Mouse (Mus musculus) kidney, embryonic 15.5 days (tissue): ENCODE measurements at regions not wholly inside any gene's neighbourhood (a gene's known extent, or its start where the extent isn't known, plus 50 kb on each side); places are given as distances from the start of the nearest gene placed in this dataset.
A peak's percentile ranks its signal among the peaks of the same experiment; 100 is the strongest.

Source experiments
- ATAC-seq: fragments of 200-750 bp; cut with Nextera tagmentation; replicated peaks from 2 replicates; pipeline ENCODE4 v1.8.0; 2017; ENCODE audit warnings: moderate TSS enrichment; ENCODE audit not compliant: low FRiP score
- H3K27ac ChIP-seq: fragments of 300-500 bp; sonication (generic); 2 replicates; pipeline ENCODE4 v1.5.1; 2015; ENCODE audit warnings: mild to moderate bottlenecking, inconsistent platforms
- H3K27me3 ChIP-seq: fragments of 300-500 bp; sonication (generic); 2 replicates; pipeline ENCODE4 v1.6.1; 2015; ENCODE audit warnings: inconsistent platforms
- H3K36me3 ChIP-seq: fragments of 300-500 bp; sonication (generic); 2 replicates; pipeline ENCODE4 v1.6.1; 2015; ENCODE audit warnings: inconsistent platforms
- H3K4me1 ChIP-seq: fragments of 300-500 bp; sonication (generic); 2 replicates; pipeline ENCODE4 v1.6.1; 2015; ENCODE audit warnings: inconsistent platforms
- H3K4me2 ChIP-seq: fragments of 300-500 bp; sonication (generic); 2 replicates; pipeline ENCODE4 v1.6.1; 2015; ENCODE audit warnings: moderate library complexity, mild to moderate bottlenecking, inconsistent platforms
- H3K4me3 ChIP-seq: fragments of 300-500 bp; sonication (generic); replicated peaks from 2 replicates; pipeline ENCODE4 v1.5.1; 2015; ENCODE audit warnings: mild to moderate bottlenecking, inconsistent platforms
- H3K9ac ChIP-seq: fragments of 300-500 bp; sonication (generic); 2 replicates; pipeline ENCODE4 v1.6.1; 2015; ENCODE audit warnings: mild to moderate bottlenecking, inconsistent platforms
- H3K9me3 ChIP-seq: fragments of 300-500 bp; sonication (generic); replicated peaks from 2 replicates; pipeline ENCODE4 v1.6.1; 2016; ENCODE audit warnings: inconsistent platforms
- WGBS: fragments of 180-500 bp; shearing (Covaris S2); methylation state at CpG from one replicate; pipeline ENCODE4 v1.1.7; 2015; ENCODE audit warnings: mixed read lengths; 5-methylcytosine and 5-hydroxymethylcytosine counted together

DNA sequence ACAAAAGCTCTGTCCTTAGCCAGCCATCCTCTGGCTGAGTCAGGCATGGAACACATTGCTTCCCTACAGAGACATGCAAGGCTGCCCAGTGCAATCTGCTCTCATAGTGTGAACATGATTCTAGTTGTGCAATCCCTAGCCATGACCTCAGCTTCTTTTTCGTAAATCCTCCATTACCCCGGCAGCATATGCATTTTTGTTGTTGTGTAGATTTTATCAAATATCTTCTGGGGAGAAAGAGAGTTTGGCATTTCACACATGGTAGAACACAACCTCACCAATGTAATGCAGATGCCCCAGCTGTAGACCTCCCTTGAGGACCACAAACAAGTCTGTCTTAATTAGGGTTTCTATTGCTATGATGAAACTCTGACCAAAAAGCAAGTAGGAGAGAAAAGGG is 168.6 kb downstream of the Rpl10-ps3 start:
- Histone ChIP-seq H3K36me3 (no peaks in the 10 kb centered on the region), H3K27me3 (no peaks in the 10 kb centered on the region), H3K9me3 (no peaks in the 10 kb centered on the region), H3K9ac (no peak overlapping the region), H3K4me3 (no peak overlapping the region), H3K27ac (no peak overlapping the region), H3K4me2 (no peak overlapping the region), H3K4me1 (peaks cover 8% of the 10 kb centered on the region)
- ATAC-seq: no peak
- 85% methylated on average over 2 of the region's 2 CpGs for WGBS

GRCm38 (mm10) chr9:50171826-50172464 is 172.8 kb downstream of the Rpl10-ps3 start:
- Histone ChIP-seq H3K27me3 (no peaks in the 10 kb centered on the region), H3K4me2 (peak overlapping the region; percentile 48), H3K9me3 (no peaks in the 10 kb centered on the region), H3K4me3 (0 out of 2 replicates have a peak overlapping the region, but pooled peaks have one; percentile 12), H3K9ac (no peak overlapping the region), H3K36me3 (no peaks in the 10 kb centered on the region), H3K27ac (peak overlapping the region; percentile 41), H3K4me1 (peaks cover 12% of the 10 kb centered on the region)
- ATAC-seq: peak; percentile 84
- WGBS: 13% methylated on average over 7 of the region's 7 CpGs

- Histone ChIP-seq H3K9ac (no peak overlapping the region), H3K4me3 (no peak overlapping the region), H3K36me3 (no peaks in the 10 kb centered on the region), H3K27ac (peak overlapping the region; percentile 41), H3K4me2 (no peak overlapping the region), H3K9me3 (no peaks in the 10 kb centered on the region), H3K27me3 (no peaks in the 10 kb centered on the region), H3K4me1 (peaks cover 12% of the 10 kb centered on the region)
- 49% methylated on average over 2 of the region's 2 CpGs for WGBS
- no peak for ATAC-seq
Observed at GRCm38 (mm10) chr9:50171164-50171563, 173.6 kb downstream of the Rpl10-ps3 start.

- no peaks in the 10 kb centered on the region for H3K27me3 ChIP-seq
- H3K27ac ChIP-seq: peak overlapping the region; percentile 41; the same call in 1 of the 2 replicates
- peaks cover 12% of the 10 kb centered on the region for H3K4me1 ChIP-seq
- H3K4me2 ChIP-seq: no peak overlapping the region
- no peaks in the 10 kb centered on the region for H3K9me3 ChIP-seq
- H3K9ac ChIP-seq: no peak overlapping the region
- no peaks in the 10 kb centered on the region for H3K36me3 ChIP-seq
- 87% methylated on average over 5 of the region's 5 CpGs for WGBS
- no peak for ATAC-seq
- H3K4me3 ChIP-seq: no peak overlapping the region
Observed at GRCm38 (mm10) chr9:50170637-50171036, 174.1 kb downstream of the Rpl10-ps3 start.

GRCm38 (mm10) chr9:50154618-50155017 is 190.2 kb downstream of the Rpl10-ps3 start:
- H3K9me3 ChIP-seq: no peaks in the 10 kb centered on the region
- no peak for ATAC-seq
- no peak overlapping the region for H3K4me2 ChIP-seq
- 88% methylated on average over 3 of the region's 3 CpGs for WGBS
- H3K9ac ChIP-seq: no peak overlapping the region
- H3K36me3 ChIP-seq: no peaks in the 10 kb centered on the region
- H3K27ac ChIP-seq: no peak overlapping the region
- H3K4me3 ChIP-seq: no peak overlapping the region
- no peaks in the 10 kb centered on the region for H3K27me3 ChIP-seq
- H3K4me1 ChIP-seq: no peaks in the 10 kb centered on the region

- no peak overlapping the region for H3K4me2 ChIP-seq
- H3K4me3 ChIP-seq: no peak overlapping the region
- no peak overlapping the region for H3K27ac ChIP-seq
- H3K4me1 ChIP-seq: no peaks in the 10 kb centered on the region
- no peaks in the 10 kb centered on the region for H3K36me3 ChIP-seq
- no peak for ATAC-seq
- H3K9me3 ChIP-seq: no peaks in the 10 kb centered on the region
- no peak overlapping the region for H3K9ac ChIP-seq
- no peaks in the 10 kb centered on the region for H3K27me3 ChIP-seq
Observed at GRCm38 (mm10) chr9:50150091-50150490, 194.7 kb downstream of the Rpl10-ps3 start.

GRCm38 (mm10) chr9:50142756-50143155 is 202.0 kb downstream of the Rpl10-ps3 start:
- no peak overlapping the region for H3K4me3 ChIP-seq

DNA sequence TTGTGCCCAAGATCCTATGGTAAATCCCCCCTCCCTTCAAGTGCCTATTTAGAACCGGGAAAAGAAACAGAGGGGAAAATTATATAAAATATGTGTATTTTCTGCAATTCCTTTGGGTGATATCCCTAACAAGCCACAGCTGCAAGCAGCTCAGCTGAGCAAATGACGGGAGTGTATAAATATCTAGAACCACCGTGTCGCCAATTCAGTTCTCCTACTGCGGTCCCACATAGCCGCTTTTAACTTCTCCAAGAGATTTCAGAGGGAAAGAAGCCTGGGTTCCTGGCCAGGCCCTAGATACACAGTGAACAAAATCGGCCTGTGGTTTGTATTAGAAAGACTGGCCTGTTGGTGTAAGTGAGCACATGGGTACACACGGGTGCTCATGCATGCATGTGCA is 202.7 kb downstream of the Rpl10-ps3 start:
- Histone ChIP-seq H3K4me2 (no peak overlapping the region), H3K27ac (no peak overlapping the region), H3K36me3 (no peaks in the 10 kb centered on the region), H3K4me1 (peaks cover 14% of the 10 kb centered on the region; the same call in 1 of the 2 replicates), H3K9me3 (no peaks in the 10 kb centered on the region), H3K27me3 (no peaks in the 10 kb centered on the region), H3K4me3 (no peak overlapping the region), H3K9ac (no peak overlapping the region)
- ATAC-seq: no peak
- WGBS: 76% methylated on average over 8 of the region's 8 CpGs

More at GRCm38 (mm10) chr9:50142756-50143155, 202.0 kb downstream of the Rpl10-ps3 start:
- no peaks in the 10 kb centered on the region for H3K9me3 ChIP-seq
- WGBS: 81% methylated on average over 1 of the region's 1 CpGs
- no peak overlapping the region for H3K27ac ChIP-seq
- H3K36me3 ChIP-seq: no peaks in the 10 kb centered on the region
- no peak overlapping the region for H3K9ac ChIP-seq
- ATAC-seq: no peak
- no peaks in the 10 kb centered on the region for H3K27me3 ChIP-seq
- H3K4me2 ChIP-seq: no peak overlapping the region
- H3K4me1 ChIP-seq: peaks cover 14% of the 10 kb centered on the region; the same call in 1 of the 2 replicates

DNA sequence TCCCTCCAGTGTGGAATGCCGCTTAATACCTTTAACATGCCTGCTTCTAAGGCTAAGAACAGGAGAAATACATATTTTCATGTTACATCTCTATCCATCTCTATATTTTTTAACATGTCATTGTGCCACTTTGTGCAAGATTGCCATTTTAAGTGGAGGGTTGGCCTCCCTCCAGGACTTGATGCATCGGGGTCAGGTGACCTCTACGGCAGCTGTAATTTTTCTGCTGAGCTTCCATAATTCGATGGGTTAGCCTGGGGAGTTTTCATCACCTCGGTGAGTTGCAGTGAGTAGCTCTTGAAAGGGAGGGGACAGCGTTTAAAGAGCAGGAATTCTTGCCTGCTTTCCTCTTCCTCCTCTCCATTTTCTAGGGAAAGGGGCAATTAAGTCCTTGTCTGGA is 203.6 kb downstream of the Rpl10-ps3 start:
- no peak overlapping the region for H3K27ac ChIP-seq
- no peaks in the 10 kb centered on the region for H3K9me3 ChIP-seq
- H3K4me1 ChIP-seq: peaks cover 14% of the 10 kb centered on the region; the same call in 1 of the 2 replicates
- WGBS: 45% methylated on average over 6 of the region's 6 CpGs
- ATAC-seq: no peak
- H3K4me2 ChIP-seq: no peak overlapping the region
- H3K4me3 ChIP-seq: no peak overlapping the region
- no peaks in the 10 kb centered on the region for H3K27me3 ChIP-seq
- H3K9ac ChIP-seq: no peak overlapping the region
- no peaks in the 10 kb centered on the region for H3K36me3 ChIP-seq

DNA sequence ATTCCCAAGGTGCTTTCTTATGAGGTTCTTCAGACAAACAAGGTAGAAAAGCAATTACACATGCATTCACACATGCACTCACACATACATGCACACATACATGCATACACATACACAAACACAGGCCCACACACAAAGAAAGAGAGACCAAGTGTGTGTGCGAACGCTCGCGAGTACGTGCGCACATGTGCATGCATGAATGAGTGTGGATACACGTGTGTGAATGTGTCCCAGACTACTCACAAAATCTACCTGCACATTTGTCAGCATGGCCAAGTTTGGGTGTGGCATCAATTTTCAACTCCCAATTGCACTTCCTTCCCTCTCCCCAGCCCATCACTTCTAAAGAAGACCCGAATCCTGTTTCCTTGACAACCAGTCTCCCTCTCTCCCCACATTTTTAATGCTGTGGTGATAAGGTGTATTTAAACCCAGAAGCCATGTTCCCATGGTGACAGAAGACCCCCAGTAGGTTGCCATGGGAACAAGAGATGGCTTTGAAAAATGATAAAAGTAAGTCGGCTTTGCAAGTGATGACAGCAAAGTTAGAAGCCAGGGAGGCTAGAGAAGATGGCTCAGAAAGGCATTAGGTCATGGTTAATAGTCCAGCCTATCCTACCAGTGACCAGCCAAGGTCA is 206.3 kb downstream of the Rpl10-ps3 start:
- Histone ChIP-seq H3K9ac (no peak overlapping the region), H3K4me2 (no peak overlapping the region), H3K36me3 (no peaks in the 10 kb centered on the region), H3K27ac (no peak overlapping the region), H3K4me1 (peaks cover 14% of the 10 kb centered on the region; the same call in 1 of the 2 replicates), H3K4me3 (no peak overlapping the region), H3K27me3 (no peaks in the 10 kb centered on the region), H3K9me3 (no peaks in the 10 kb centered on the region)
- no peak for ATAC-seq
- WGBS: 92% methylated on average over 9 of the region's 9 CpGs

DNA sequence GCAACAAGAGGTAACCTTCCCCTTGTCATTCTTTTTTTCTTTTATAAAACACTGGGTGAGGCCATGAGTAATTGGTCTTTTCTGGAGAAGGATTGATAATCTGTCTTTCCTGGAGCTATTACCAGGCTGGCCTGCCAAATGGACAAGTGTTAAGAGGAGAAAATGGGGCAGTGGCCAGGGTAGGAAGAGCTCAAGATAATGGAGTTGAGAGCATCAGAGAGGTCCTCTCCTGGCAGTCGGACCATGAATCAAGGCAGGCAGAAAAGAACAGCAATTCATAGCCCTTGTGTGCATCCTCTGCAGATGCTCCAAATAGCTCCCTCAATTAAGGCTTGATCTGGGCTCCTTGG is 208.2 kb downstream of the Rpl10-ps3 start:
- H3K27me3 ChIP-seq: no peaks in the 10 kb centered on the region
- H3K36me3 ChIP-seq: no peaks in the 10 kb centered on the region
- no peak overlapping the region for H3K4me2 ChIP-seq
- peaks cover 6% of the 10 kb centered on the region; the same call in 1 of the 2 replicates for H3K4me1 ChIP-seq
- WGBS: 75% methylated on average over 1 of the region's 1 CpGs
- no peaks in the 10 kb centered on the region for H3K9me3 ChIP-seq
- no peak overlapping the region for H3K4me3 ChIP-seq
- no peak overlapping the region for H3K9ac ChIP-seq
- no peak overlapping the region for H3K27ac ChIP-seq
- no peak for ATAC-seq

- no peaks in the 10 kb centered on the region for H3K27me3 ChIP-seq
- H3K27ac ChIP-seq: no peak overlapping the region
- H3K9ac ChIP-seq: no peak overlapping the region
- H3K36me3 ChIP-seq: no peaks in the 10 kb centered on the region
- no peak for ATAC-seq
- no peak overlapping the region for H3K4me3 ChIP-seq
- peaks cover 4% of the 10 kb centered on the region; the same call in 1 of the 2 replicates for H3K4me1 ChIP-seq
- H3K4me2 ChIP-seq: no peak overlapping the region
- WGBS: 88% methylated on average over 10 of the region's 10 CpGs
- no peaks in the 10 kb centered on the region for H3K9me3 ChIP-seq
Observed at GRCm38 (mm10) chr9:50135939-50136635, 208.7 kb downstream of the Rpl10-ps3 start.
